Mouse (Mus musculus): ENCODE data around the gene Haspin.

Gene Haspin

DNA sequence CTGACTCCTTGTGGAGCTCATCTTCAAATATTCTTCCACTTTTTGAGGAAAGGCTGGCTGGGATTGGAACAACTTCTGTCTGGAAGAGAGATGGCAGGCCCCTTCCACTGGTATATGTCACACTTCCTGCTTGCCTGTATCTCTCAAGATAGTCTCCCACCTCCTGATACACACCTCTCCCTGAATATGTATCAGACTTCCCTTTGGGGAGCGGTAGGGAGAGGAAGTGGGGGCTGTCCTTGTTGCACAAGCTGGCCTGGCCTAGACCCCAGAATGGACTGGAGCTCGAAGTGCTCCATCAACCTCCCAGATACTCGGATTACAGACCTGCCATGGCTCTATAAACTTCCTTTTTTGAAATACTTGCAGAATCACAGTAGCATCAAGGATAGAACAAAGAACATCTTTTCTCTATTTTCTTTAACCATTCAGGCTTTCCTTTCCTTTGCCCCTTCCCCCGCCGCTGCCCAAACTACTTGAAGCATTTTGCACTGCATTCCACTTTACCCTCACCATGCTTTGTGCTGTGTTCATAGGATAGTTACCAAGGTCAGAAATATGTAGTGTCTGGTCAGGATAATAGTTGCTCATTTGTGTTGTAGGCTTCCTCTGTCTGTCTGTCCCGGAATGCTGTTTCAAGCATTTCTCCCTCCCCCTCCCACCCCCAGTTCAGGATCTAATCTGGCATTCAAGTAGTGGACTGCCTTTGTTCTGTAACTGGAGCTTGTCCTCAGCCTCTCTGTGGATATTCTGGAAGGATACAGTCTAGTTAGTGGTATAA lies 50.2 kb downstream of the Haspin start:
- DNase-seq (ENCODE audit: low spot score), result no peak

Data from lung, postnatal 25 days (tissue).